Comparison of ENCODE assay signal across 9 mouse cellular contexts in genomic region chr5:116322365-116323027, GRCm38 (mm10). TPM values are rescaled to one million over a fixed set of nuclear protein-coding genes. Genes with fewer than 3 reads are reported as not detected.
DNase-seq lines count a peak whose midpoint lies in the region; ATAC-seq lines count a peak whose summit lies in the region.
"Had no signal": no experiment of that assay in that cellular context is flagged by ENCODE, and none has a peak within 500 bp of the region (broad histone marks: within the 10 kb centered on the region; RNA-seq: fewer than 3 reads in every experiment).

No protein-coding gene starts in this region.

- no peaks in the 10 kb centered on the region for H3K36me3 ChIP-seq in hindbrain, embryonic 10.5 days
- no peaks in the 10 kb centered on the region for H3K36me3 ChIP-seq in limb, embryonic 10.5 days
- H3K36me3 ChIP-seq in intestine, embryonic 16.5 days (ENCODE audit: control insufficient read depth, insufficient read depth, low read length), result no peaks in the 10 kb centered on the region
- H3K36me3 ChIP-seq: liver, embryonic 15.5 days had no signal

- H3K27ac ChIP-seq in hindbrain, embryonic 10.5 days, result no peak overlapping the region
- H3K27ac ChIP-seq in limb, embryonic 10.5 days, result peak overlapping the region; percentile 44; the same call in 1 of the 2 replicates
- H3K27ac ChIP-seq in intestine, embryonic 16.5 days (ENCODE audit: low read length), result no peak overlapping the region
- H3K27ac ChIP-seq: liver, embryonic 15.5 days had no signal

- peaks cover 26% of the 10 kb centered on the region for H3K4me1 ChIP-seq in hindbrain, embryonic 10.5 days (replicated peaks)
- peaks cover 49% of the 10 kb centered on the region for H3K4me1 ChIP-seq in limb, embryonic 10.5 days
- H3K4me1 ChIP-seq in intestine, embryonic 16.5 days (ENCODE audit: control insufficient read depth, insufficient read depth, low read length), result no peaks in the 10 kb centered on the region
- H3K4me1 ChIP-seq: liver, embryonic 15.5 days had no signal

- peaks cover 48% of the 10 kb centered on the region for H3K27me3 ChIP-seq in hindbrain, embryonic 10.5 days (ENCODE audit: insufficient read depth, poor library complexity, severe bottlenecking)
- H3K27me3 ChIP-seq in limb, embryonic 10.5 days (ENCODE audit: low read depth, poor library complexity, severe bottlenecking), result no peaks in the 10 kb centered on the region
- no peaks in the 10 kb centered on the region for H3K27me3 ChIP-seq in intestine, embryonic 16.5 days (replicated peaks; ENCODE audit: control insufficient read depth, insufficient read depth, low read length)
- H3K27me3 ChIP-seq: liver, embryonic 15.5 days had no signal

- peak; percentile 55 to 57 for DNase-seq in cerebellum, postnatal 10 days
- no peak for DNase-seq in cerebellum, adult 11 months
- peak; percentile 54 for DNase-seq in hindbrain, embryonic 10.5 days (ENCODE audit: low spot score)
- peak; percentile 64 for DNase-seq in limb, embryonic 10.5 days (ENCODE audit: low spot score)
- peak; percentile 50 to 68 for DNase-seq in right cerebral cortex, postnatal 10 days (ENCODE audit: low spot score in 2 of 2)
- DNase-seq in spleen, adult 12 weeks (ENCODE audit: low spot score), result no peak
- DNase-seq in kidney, postnatal 10 days, result no peak

- no peak for ATAC-seq in intestine, embryonic 16.5 days

- H3K9me3 ChIP-seq in hindbrain, embryonic 10.5 days, result 0 out of 2 replicates have a peak, but pooled peaks cover 2% of the 10 kb centered on the region
- no peaks in the 10 kb centered on the region for H3K9me3 ChIP-seq in limb, embryonic 10.5 days (replicated peaks)
- H3K9me3 ChIP-seq in intestine, embryonic 16.5 days (ENCODE audit: control insufficient read depth, low read length), result no peaks in the 10 kb centered on the region
- H3K9me3 ChIP-seq: liver, embryonic 15.5 days had no signal

- WGBS in hindbrain, embryonic 10.5 days, result 45% methylated on average over 15 of the region's 15 CpGs
- WGBS in limb, embryonic 10.5 days, result 35% methylated on average over 15 of the region's 15 CpGs
- 56% methylated on average over 15 of the region's 15 CpGs for WGBS in intestine, embryonic 16.5 days

- no peak overlapping the region for H3K4me2 ChIP-seq in intestine, embryonic 16.5 days (ENCODE audit: low read depth, low read length)
- H3K4me2 ChIP-seq: liver, embryonic 15.5 days had no signal

- no peak overlapping the region for H3K9ac ChIP-seq in intestine, embryonic 16.5 days (ENCODE audit: low read depth, low read length)
- H3K9ac ChIP-seq: liver, embryonic 15.5 days had no signal

- H3K4me3 ChIP-seq in hindbrain, embryonic 10.5 days, result no peak overlapping the region
- peak overlapping the region; percentile 27 for H3K4me3 ChIP-seq in limb, embryonic 10.5 days
- no peak overlapping the region for H3K4me3 ChIP-seq in intestine, embryonic 16.5 days (ENCODE audit: low read length)
- H3K4me3 ChIP-seq: liver, embryonic 15.5 days had no signal

RNA-seq across cellular contexts. Expression of gene Ccdc60, which starts 33.7 kb away (rescaled TPM):
- 1.3 and 2.1 TPM in 2 replicates for polyA plus RNA-seq in hindbrain, embryonic 10.5 days (2016; fragmentation: Nextera tagmentation; extraction: Ambion mirVana)
- 0.53 and 1.1 TPM in 2 replicates for polyA plus RNA-seq in limb, embryonic 10.5 days (2016; fragmentation: Nextera tagmentation; extraction: Ambion mirVana)
- 1.6 TPM in 2 replicates for polyA plus RNA-seq in intestine, embryonic 16.5 days (2015; fragmentation: Nextera tagmentation; extraction: Ambion mirVana)

Comparison
In these comparisons a context has a peak if more than half of its experiments do, and no peak if none do; other contexts are left out.
1. DNase-seq: peak in cerebellum, postnatal 10 days (2 of 2), hindbrain, embryonic 10.5 days (single experiment), limb, embryonic 10.5 days (single experiment) and right cerebral cortex, postnatal 10 days (2 of 2); none in cerebellum, adult 11 months (single experiment), spleen, adult 12 weeks (single experiment) and kidney, postnatal 10 days (single experiment).